Mouse (Mus musculus): Measurements from ENCODE around the gene Pde10a.

- TF ChIP-seq CTCF (IDR thresholded peaks at IDR 0.05; ENCODE audit: extremely low read depth, insufficient read depth, insufficient read length, insufficient replicate concordance): no peak
- no peak for TF ChIP-seq POLR2A (IDR thresholded peaks at IDR 0.05; ENCODE audit: low read depth, low read length)
These were observed 26.5 kb downstream of the Pde10a start for GRCm38 (mm10) chr17:8551641-8552040.
